Mouse (Mus musculus): ENCODE measurements around the gene Pdcd4.

Pdcd4 gene

GRCm38 (mm10) chr19:53871502-53871901 lies 20.5 kb upstream of the Pdcd4 start:
- no peak for DNase-seq (ENCODE audit: extremely low spot score, low spot score)

GRCm38 (mm10) chr19:53872994-53873713 lies 18.9 kb upstream of the Pdcd4 start:
- no peak for DNase-seq (ENCODE audit: extremely low spot score, low spot score)

GRCm38 (mm10) chr19:53875246-53875645 lies 16.8 kb upstream of the Pdcd4 start:
- no peak for DNase-seq (ENCODE audit: extremely low spot score, low spot score)

- DNase-seq (ENCODE audit: extremely low spot score, low spot score) = no peak
These were observed 14.3 kb upstream of the Pdcd4 start for GRCm38 (mm10) chr19:53877779-53878178.

GRCm38 (mm10) chr19:53880460-53880859 lies 11.6 kb upstream of the Pdcd4 start:
- no peak for DNase-seq (ENCODE audit: extremely low spot score, low spot score)

GRCm38 (mm10) chr19:53881786-53882185 lies 10.2 kb upstream of the Pdcd4 start:
- DNase-seq (ENCODE audit: extremely low spot score, low spot score) = no peak

- no peak for DNase-seq (ENCODE audit: extremely low spot score, low spot score)
These were observed 6.6 kb upstream of the Pdcd4 start for GRCm38 (mm10) chr19:53885450-53885849.

- no peak for DNase-seq (ENCODE audit: extremely low spot score, low spot score)
These were observed 5.3 kb upstream of the Pdcd4 start for GRCm38 (mm10) chr19:53886576-53887370.

- no peak for DNase-seq (ENCODE audit: extremely low spot score, low spot score)
These were observed 4.2 kb upstream of the Pdcd4 start for GRCm38 (mm10) chr19:53887822-53888221.

- DNase-seq (ENCODE audit: extremely low spot score, low spot score) = no peak
These were observed 3.7 kb upstream of the Pdcd4 start for GRCm38 (mm10) chr19:53888331-53888730.

GRCm38 (mm10) chr19:53889555-53889954 lies 2.5 kb upstream of the Pdcd4 start:
- no peak for DNase-seq (ENCODE audit: extremely low spot score, low spot score)

GRCm38 (mm10) chr19:53890274-53890673 lies 1.8 kb upstream of the Pdcd4 start:
- no peak for DNase-seq (ENCODE audit: extremely low spot score, low spot score)

GRCm38 (mm10) chr19:53890781-53891251 lies 1.2 kb upstream of the Pdcd4 start:
- no peak for DNase-seq (ENCODE audit: extremely low spot score, low spot score)

- no peak for DNase-seq (ENCODE audit: extremely low spot score, low spot score)
These were observed 462 bp upstream of the Pdcd4 start for GRCm38 (mm10) chr19:53891569-53891968.

GRCm38 (mm10) chr19:53892838-53893359 lies 868 bp downstream of the Pdcd4 start:
- no peak for DNase-seq (ENCODE audit: extremely low spot score, low spot score)

GRCm38 (mm10) chr19:53893711-53894171 lies 1.7 kb downstream of the Pdcd4 start:
- no peak for DNase-seq (ENCODE audit: extremely low spot score, low spot score)

GRCm38 (mm10) chr19:53894538-53895121 lies 2.6 kb downstream of the Pdcd4 start:
- no peak for DNase-seq (ENCODE audit: extremely low spot score, low spot score)

GRCm38 (mm10) chr19:53898046-53898445 lies 6.0 kb downstream of the Pdcd4 start:
- DNase-seq (ENCODE audit: extremely low spot score, low spot score) = no peak

GRCm38 (mm10) chr19:53898498-53898897 lies 6.5 kb downstream of the Pdcd4 start:
- DNase-seq (ENCODE audit: extremely low spot score, low spot score) = no peak

GRCm38 (mm10) chr19:53898970-53899900 lies 7.2 kb downstream of the Pdcd4 start:
- no peak for DNase-seq (ENCODE audit: extremely low spot score, low spot score)
